10 mouse cellular contexts compared by ENCODE assay signal in genomic region chr13:84343272-84343671, GRCm38 (mm10).
DNase-seq lines count a peak whose midpoint lies in the region; ATAC-seq lines count a peak whose summit lies in the region.
"Had no signal": no experiment of that assay in that cellular context is flagged by ENCODE, and none has a peak within 500 bp of the region (broad histone marks: within the 10 kb centered on the region; RNA-seq: fewer than 3 reads in every experiment).

No protein-coding gene starts in this region.

- no peaks in the 10 kb centered on the region for H3K36me3 ChIP-seq in hindbrain, embryonic 10.5 days
- no peaks in the 10 kb centered on the region for H3K36me3 ChIP-seq in midbrain, embryonic 15.5 days (replicated peaks)

- DNase-seq in ZHBTc4 (ENCODE audit: low read depth, low spot score): peak; percentile 6
- DNase-seq in embryo, embryonic 10 days (ENCODE audit: low spot score): peak; percentile 13
- peak; percentile 27 for DNase-seq in hindbrain, embryonic 10.5 days (ENCODE audit: low spot score)
- no peak for DNase-seq in urinary bladder, adult 2 months (ENCODE audit: low spot score)
- no peak for DNase-seq in heart, adult 9 months (ENCODE audit: low spot score in 2 of 2)
- no peak for DNase-seq in gastrocnemius, postnatal 36 days
- DNase-seq: kidney, adult 18-20 months; lung, adult 18-20 months had no signal

- no peaks in the 10 kb centered on the region for H3K9me3 ChIP-seq in hindbrain, embryonic 10.5 days
- no peaks in the 10 kb centered on the region for H3K9me3 ChIP-seq in midbrain, embryonic 15.5 days

- H3K4me2 ChIP-seq in midbrain, embryonic 15.5 days: no peak overlapping the region

- H3K9ac ChIP-seq in midbrain, embryonic 15.5 days: no peak overlapping the region

- no peak overlapping the region for H3K4me3 ChIP-seq in hindbrain, embryonic 10.5 days
- no peak overlapping the region for H3K4me3 ChIP-seq in midbrain, embryonic 15.5 days
- H3K4me3 ChIP-seq: megakaryocyte, embryonic 14.5 days had no signal

- intact Hi-C loops in gastrocnemius, postnatal 36 days (cut with DNase I): loop anchor here (10.0 kb wide), 1 partner anchor 628 kb away; no protein-coding TSS in a partner anchor

- ATAC-seq in midbrain, embryonic 15.5 days (replicated peaks): no peak

- peaks cover 61% of the 10 kb centered on the region for H3K27me3 ChIP-seq in hindbrain, embryonic 10.5 days (ENCODE audit: insufficient read depth, poor library complexity, severe bottlenecking)
- H3K27me3 ChIP-seq in midbrain, embryonic 15.5 days (replicated peaks): no peaks in the 10 kb centered on the region

- peaks cover 45% of the 10 kb centered on the region for H3K4me1 ChIP-seq in hindbrain, embryonic 10.5 days (replicated peaks)
- peaks cover 28% of the 10 kb centered on the region for H3K4me1 ChIP-seq in midbrain, embryonic 15.5 days

- H3K27ac ChIP-seq in hindbrain, embryonic 10.5 days: peak overlapping the region; percentile 64
- peak overlapping the region; percentile 98 for H3K27ac ChIP-seq in midbrain, embryonic 15.5 days

- 7% methylated on average over 5 of the region's 5 CpGs for WGBS in hindbrain, embryonic 10.5 days
- WGBS in midbrain, embryonic 15.5 days: 33% methylated on average over 5 of the region's 5 CpGs

Comparison
In these comparisons a context has a peak if more than half of its experiments do, and no peak if none do; other contexts are left out.
1. DNase-seq: peak in ZHBTc4 (single experiment), embryo, embryonic 10 days (single experiment) and hindbrain, embryonic 10.5 days (single experiment); none in urinary bladder, adult 2 months (single experiment), heart, adult 9 months (0 of 2) and gastrocnemius, postnatal 36 days (0 of 2).